Mouse (Mus musculus) kidney, postnatal 25 days (tissue): ENCODE results near the gene Nmrk2.
A peak's percentile ranks its signal among the peaks of the same experiment; 100 is the strongest.
"Not testable (repeated sequence)": the region's sequence is repeated elsewhere in the genome, so short reads cannot be mapped to it uniquely, and the experiment has no call there.

Experiments used
- DNase-seq, 2 experiments: peaks; one replicate each; pipeline ENCODE4 v3.0.0; 2021; ENCODE audit warnings: mixed read lengths in 2 of 2

The Nmrk2 gene

GRCm38 (mm10) chr10:81182336-81183333, 19.2 kb downstream of the Nmrk2 start, which contains the start of gene Dapk3:
Dapk3 (plus strand) TSS chr10:81183005.
- peak; percentile 97 to 99 for DNase-seq

GRCm38 (mm10) chr10:81181860-81182259, 20.0 kb downstream of the Nmrk2 start:
- DNase-seq, result not testable (repeated sequence)

- DNase-seq, result no peak
Observed at GRCm38 (mm10) chr10:81180946-81181345, 20.9 kb downstream of the Nmrk2 start.

GRCm38 (mm10) chr10:81179451-81180342, 22.2 kb downstream of the Nmrk2 start:
- no peak for DNase-seq

- no peak for DNase-seq
Observed at GRCm38 (mm10) chr10:81178927-81179326, 22.9 kb downstream of the Nmrk2 start.

GRCm38 (mm10) chr10:81177958-81178712, 23.7 kb downstream of the Nmrk2 start:
- DNase-seq, result no peak

GRCm38 (mm10) chr10:81177491-81177925, 24.3 kb downstream of the Nmrk2 start:
- DNase-seq, result peak; percentile 65 to 76

- DNase-seq, result peak; percentile 100
Observed at GRCm38 (mm10) chr10:81176466-81177271, 25.2 kb downstream of the Nmrk2 start, which contains the start of gene Eef2. Eef2 (plus strand) TSS chr10:81176631.

- DNase-seq, result peak in 1 of 2 experiments; percentile 64
Observed at GRCm38 (mm10) chr10:81175936-81176465, 25.9 kb downstream of the Nmrk2 start.

GRCm38 (mm10) chr10:81175345-81175701, 26.5 kb downstream of the Nmrk2 start:
- not testable (repeated sequence) for DNase-seq

GRCm38 (mm10) chr10:81174617-81175344, 27.1 kb downstream of the Nmrk2 start:
- DNase-seq, result peak; percentile 89 to 91

- DNase-seq, result peak; percentile 81 to 87
Observed at GRCm38 (mm10) chr10:81173132-81173531, 28.7 kb downstream of the Nmrk2 start.

GRCm38 (mm10) chr10:81169411-81169900, 32.4 kb downstream of the Nmrk2 start:
- DNase-seq, result peak; percentile 51 to 71

GRCm38 (mm10) chr10:81168521-81169244, 33.2 kb downstream of the Nmrk2 start:
- DNase-seq, result peak; percentile 93 to 95

GRCm38 (mm10) chr10:81168087-81168431, 33.8 kb downstream of the Nmrk2 start:
- DNase-seq, result no peak

- DNase-seq, result peak; percentile 100
Observed at GRCm38 (mm10) chr10:81167200-81168086, 34.4 kb downstream of the Nmrk2 start, which contains the start of gene Pias4. Pias4 (minus strand) TSS chr10:81167923.

- no peak for DNase-seq
Observed at GRCm38 (mm10) chr10:81165118-81165517, 36.7 kb downstream of the Nmrk2 start.

GRCm38 (mm10) chr10:81162318-81162652, 39.6 kb downstream of the Nmrk2 start:
- no peak for DNase-seq
